Mouse (Mus musculus): ENCODE results near the gene Cacnb1. TPM values are rescaled to one million over a fixed set of nuclear protein-coding genes. Genes with fewer than 3 reads are reported as not detected.

The Cacnb1 gene
- polyA plus RNA-seq, 2 experiments, result 0.38 TPM; not detected in 1

DNA sequence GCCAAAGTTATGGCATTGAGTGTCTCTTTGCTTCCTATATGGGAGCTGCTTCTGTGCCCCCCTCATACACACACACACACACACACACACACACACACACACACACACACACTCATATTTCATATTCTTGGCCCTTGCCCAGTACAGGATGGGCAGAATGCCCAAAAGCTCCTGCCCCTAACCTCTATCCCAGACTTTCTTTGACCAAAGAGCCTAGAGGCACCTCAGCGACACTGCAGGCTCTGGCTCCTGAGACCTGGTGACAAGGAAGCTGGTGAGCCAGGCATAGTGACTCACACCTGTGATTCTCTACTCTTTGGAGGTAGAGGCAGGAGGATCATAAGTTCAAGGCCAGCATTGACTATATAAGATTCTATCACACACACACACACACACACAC lies 2.1 kb downstream of the Cacnb1 start:
- no peak for DNase-seq (ENCODE audit: low read depth in 3 of 3, low spot score in 3 of 3)
- Histone ChIP-seq H3K4me3 (ENCODE audit: insufficient read depth in 1 of 2, low read depth in 2 of 2, low read length in 2 of 2) (no peak overlapping the region), H3K9ac (replicated peaks) (no peak overlapping the region), H3K9me3 (ENCODE audit: control insufficient read depth, low read length) (no peaks in the 10 kb centered on the region), H3K4me1 (replicated peaks; ENCODE audit: control insufficient read depth in 2 of 2, insufficient read depth in 2 of 2, low read length in 1 of 2) (peaks cover 2 to 4% of the 10 kb centered on the region in 2 experiments), H3K27me3 (ENCODE audit: control insufficient read depth, insufficient read depth, low read length) (peaks cover 6% of the 10 kb centered on the region; the same call in 1 of the 2 replicates), H3K27ac (no peak overlapping the region), H3K4me2 (ENCODE audit: low read depth) (no peak overlapping the region), H3K36me3 (replicated peaks; ENCODE audit: control insufficient read depth, insufficient read depth, low read depth) (no peaks in the 10 kb centered on the region)
- WGBS (ENCODE audit: insufficient replicate concordance), result 69% methylated on average over 1 of the region's 1 CpGs
- TF ChIP-seq EP300 (IDR thresholded peaks at IDR 0.05; ENCODE audit: low read depth) (no peak), CTCF (IDR thresholded peaks at IDR 0.05; ENCODE audit: low read depth) (no peak)
- ATAC-seq (ENCODE audit: insufficient read depth), result no peak

DNA sequence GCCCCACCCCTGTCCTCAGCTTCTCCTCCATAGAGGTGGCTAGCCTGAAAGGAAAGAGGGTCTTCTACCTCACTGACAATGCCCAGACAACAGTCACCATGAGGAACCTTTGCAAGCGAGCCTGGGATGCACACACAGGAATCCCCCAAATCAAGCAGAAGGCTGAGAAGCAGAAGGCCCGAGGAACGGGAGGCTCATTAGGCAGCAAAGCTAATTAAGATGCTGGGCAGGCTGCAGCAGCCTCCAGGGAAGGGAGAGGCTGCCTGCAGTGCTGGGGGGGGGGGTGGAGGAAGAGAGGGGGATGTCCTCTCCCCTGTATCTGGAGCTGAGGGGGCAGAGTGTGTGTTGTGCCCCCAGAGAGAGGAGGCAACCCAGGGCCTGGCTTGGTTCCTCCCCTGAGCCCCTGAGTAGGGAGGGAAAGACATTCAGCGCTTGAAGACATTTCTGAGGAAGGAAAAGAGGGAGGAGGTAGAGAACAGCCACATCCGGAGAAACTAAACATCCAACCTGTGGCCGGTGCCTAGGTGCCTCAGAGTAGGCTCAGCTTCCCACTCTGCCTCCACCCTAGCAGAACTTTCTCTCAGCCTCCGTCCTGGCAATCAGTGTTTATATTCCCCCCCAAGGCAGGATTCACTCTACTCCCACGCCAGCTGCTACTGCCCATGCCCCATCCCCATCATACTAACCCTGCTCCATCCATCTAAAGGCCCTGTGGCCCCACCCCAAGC lies 2.8 kb downstream of the Cacnb1 start:
- no peak for TF ChIP-seq CTCF (IDR thresholded peaks at IDR 0.05; ENCODE audit: low read depth)
- TF ChIP-seq EP300 (IDR thresholded peaks at IDR 0.05; ENCODE audit: low read depth), result no peak
- Histone ChIP-seq H3K27me3 (ENCODE audit: control insufficient read depth, insufficient read depth, low read length) (peaks cover 6% of the 10 kb centered on the region; the same call in 1 of the 2 replicates), H3K9me3 (ENCODE audit: control insufficient read depth, low read length) (no peaks in the 10 kb centered on the region), H3K36me3 (replicated peaks; ENCODE audit: control insufficient read depth, insufficient read depth, low read depth) (no peaks in the 10 kb centered on the region), H3K4me2 (ENCODE audit: low read depth) (no peak overlapping the region), H3K27ac (no peak overlapping the region), H3K4me3 (ENCODE audit: insufficient read depth in 1 of 2, low read depth in 2 of 2, low read length in 2 of 2) (no peak overlapping the region), H3K9ac (replicated peaks) (no peak overlapping the region), H3K4me1 (replicated peaks; ENCODE audit: control insufficient read depth in 2 of 2, insufficient read depth in 2 of 2, low read length in 1 of 2) (peaks cover 0 to 2% of the 10 kb centered on the region in 2 experiments; a peak in 2 of 4 replicates)
- 30% methylated on average over 8 of the region's 8 CpGs for whole genome bisulfite sequencing (ENCODE audit: insufficient replicate concordance)
- ATAC-seq (ENCODE audit: insufficient read depth) (no peak), DNase-seq (ENCODE audit: low read depth in 3 of 3, low spot score in 3 of 3) (no peak)

DNA sequence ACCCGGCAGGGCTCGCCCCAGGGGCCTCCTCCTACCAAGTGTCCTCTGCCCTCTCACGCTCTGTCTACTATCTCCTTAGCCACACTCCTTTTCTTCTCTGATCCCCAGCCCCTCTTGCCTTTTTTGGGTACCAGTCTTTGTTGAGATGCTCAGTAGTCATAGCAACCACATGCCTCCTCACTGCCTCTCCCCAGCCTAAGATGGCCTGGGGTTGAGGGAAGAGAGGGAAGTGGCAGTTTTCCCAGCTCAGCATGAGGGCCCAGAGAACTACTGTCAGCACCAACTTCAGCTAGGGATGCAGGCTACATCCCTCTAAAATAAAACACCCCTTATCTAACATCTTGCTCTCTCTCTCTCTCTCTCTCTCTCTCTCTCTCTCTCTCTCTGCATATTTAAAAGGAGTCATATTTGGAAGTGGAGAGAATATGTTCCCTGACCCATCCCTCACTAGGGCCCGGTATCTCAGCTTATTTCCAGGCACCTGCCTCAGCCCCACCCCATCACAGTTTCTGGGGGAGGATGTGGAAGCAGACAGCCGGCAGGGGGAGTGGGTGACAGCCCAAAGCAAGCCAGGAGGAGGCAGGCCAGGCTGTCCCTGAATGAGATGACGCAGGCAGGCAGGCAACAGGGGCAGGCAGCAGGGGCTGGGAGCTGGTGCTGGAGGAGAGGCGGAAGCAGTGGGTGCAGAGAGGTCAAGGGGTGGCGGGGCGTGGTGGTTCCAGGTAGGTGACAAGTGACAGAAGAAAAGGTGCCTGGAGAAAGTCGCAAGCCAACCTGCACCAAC lies 3.8 kb downstream of the Cacnb1 start:
- WGBS (ENCODE audit: insufficient replicate concordance), result 25% methylated on average over 9 of the region's 10 CpGs
- Histone ChIP-seq H3K27me3 (ENCODE audit: control insufficient read depth, insufficient read depth, low read length) (peaks cover 6% of the 10 kb centered on the region; the same call in 1 of the 2 replicates), H3K9ac (replicated peaks) (no peak overlapping the region)

DNA sequence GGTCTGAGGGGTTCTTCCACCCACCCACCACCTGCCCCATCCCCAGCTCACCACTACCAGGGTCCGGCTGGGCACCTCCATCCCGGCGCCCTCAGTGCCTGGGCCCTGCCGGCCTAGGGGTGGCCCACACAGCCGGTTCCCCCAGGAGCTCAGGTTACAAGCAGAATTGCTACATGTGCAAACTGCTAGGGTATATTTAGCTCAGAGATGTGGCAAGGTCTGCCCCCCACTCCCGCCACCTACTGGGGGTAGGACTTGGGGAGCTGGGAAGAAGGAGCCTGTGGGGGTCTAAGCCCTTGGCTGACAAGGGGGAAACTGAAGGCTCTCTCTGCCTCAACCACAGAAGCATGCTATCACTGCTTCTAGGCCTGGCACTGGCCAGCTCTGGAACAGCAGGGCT lies 4.6 kb downstream of the Cacnb1 start:
- TF ChIP-seq EP300 (IDR thresholded peaks at IDR 0.05; ENCODE audit: low read depth), result no peak
- TF ChIP-seq CTCF (IDR thresholded peaks at IDR 0.05; ENCODE audit: low read depth), result no peak
- Histone ChIP-seq H3K36me3 (replicated peaks; ENCODE audit: control insufficient read depth, insufficient read depth, low read depth) (no peaks in the 10 kb centered on the region), H3K4me2 (ENCODE audit: low read depth) (no peak overlapping the region), H3K27ac (no peak overlapping the region), H3K9ac (replicated peaks) (no peak overlapping the region), H3K9me3 (ENCODE audit: control insufficient read depth, low read length) (no peaks in the 10 kb centered on the region), H3K4me1 (replicated peaks; ENCODE audit: control insufficient read depth in 2 of 2, insufficient read depth in 2 of 2, low read length in 1 of 2) (peaks cover 0 to 2% of the 10 kb centered on the region in 2 experiments; a peak in 2 of 4 replicates), H3K4me3 (ENCODE audit: insufficient read depth in 1 of 2, low read depth in 2 of 2, low read length in 2 of 2) (no peak overlapping the region), H3K27me3 (ENCODE audit: control insufficient read depth, insufficient read depth, low read length) (peaks cover 6% of the 10 kb centered on the region; the same call in 1 of the 2 replicates)
- no peak for DNase-seq (ENCODE audit: low read depth in 3 of 3, low spot score in 3 of 3)
- no peak for ATAC-seq (ENCODE audit: insufficient read depth)
- WGBS (ENCODE audit: insufficient replicate concordance), result 55% methylated on average over 6 of the region's 6 CpGs

More for the DNA sequence above, 3.8 kb downstream of the Cacnb1 start:
- Histone ChIP-seq H3K9me3 (ENCODE audit: control insufficient read depth, low read length) (no peaks in the 10 kb centered on the region), H3K36me3 (replicated peaks; ENCODE audit: control insufficient read depth, insufficient read depth, low read depth) (no peaks in the 10 kb centered on the region), H3K4me3 (ENCODE audit: insufficient read depth in 1 of 2, low read depth in 2 of 2, low read length in 2 of 2) (no peak overlapping the region), H3K4me2 (ENCODE audit: low read depth) (no peak overlapping the region), H3K4me1 (replicated peaks; ENCODE audit: control insufficient read depth in 2 of 2, insufficient read depth in 2 of 2, low read length in 1 of 2) (peaks cover 0 to 2% of the 10 kb centered on the region in 2 experiments; a peak in 2 of 4 replicates), H3K27ac (no peak overlapping the region)
- no peak for DNase-seq (ENCODE audit: low read depth in 3 of 3, low spot score in 3 of 3)
- no peak for ATAC-seq (ENCODE audit: insufficient read depth)
- TF ChIP-seq EP300 (IDR thresholded peaks at IDR 0.05; ENCODE audit: low read depth) (no peak), CTCF (IDR thresholded peaks at IDR 0.05; ENCODE audit: low read depth) (peak; percentile 71)

DNA sequence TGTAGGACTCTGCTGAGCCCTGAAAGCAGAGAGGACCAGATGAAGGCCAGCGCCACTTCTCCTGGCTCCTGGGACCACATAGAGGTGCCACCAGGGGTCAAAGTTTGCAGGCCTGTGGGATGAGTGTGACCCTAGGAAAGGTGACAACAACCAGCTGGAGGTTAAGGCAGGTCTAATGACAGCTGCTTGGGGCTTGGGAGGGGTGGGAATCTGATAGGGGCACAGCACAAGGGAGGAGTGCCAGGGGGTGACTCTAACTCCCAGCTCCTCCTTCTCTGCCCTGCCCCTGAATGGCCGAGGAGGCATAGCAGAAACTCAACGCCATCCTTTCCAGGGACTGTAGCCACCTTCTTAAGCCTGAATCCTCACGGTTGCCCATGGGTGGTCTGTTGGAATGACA lies 6.0 kb downstream of the Cacnb1 start:
- no peak for ATAC-seq (ENCODE audit: insufficient read depth)
- 57% methylated on average over 4 of the region's 4 CpGs for WGBS (ENCODE audit: insufficient replicate concordance)

More for the DNA sequence above, 6.0 kb downstream of the Cacnb1 start:
- DNase-seq (ENCODE audit: low read depth in 3 of 3, low spot score in 3 of 3), result no peak
- no peak overlapping the region for H3K27ac ChIP-seq
- no peak for TF ChIP-seq CTCF (IDR thresholded peaks at IDR 0.05; ENCODE audit: low read depth)
- TF ChIP-seq EP300 (IDR thresholded peaks at IDR 0.05; ENCODE audit: low read depth), result no peak
- H3K4me2 ChIP-seq (ENCODE audit: low read depth), result no peak overlapping the region
- no peaks in the 10 kb centered on the region for H3K36me3 ChIP-seq (replicated peaks; ENCODE audit: control insufficient read depth, insufficient read depth, low read depth)
- peaks cover 2% of the 10 kb centered on the region; the same call in 1 of the 2 replicates for H3K27me3 ChIP-seq (ENCODE audit: control insufficient read depth, insufficient read depth, low read length)
- H3K4me3 ChIP-seq (ENCODE audit: insufficient read depth in 1 of 2, low read depth in 2 of 2, low read length in 2 of 2), result no peak overlapping the region
- H3K9ac ChIP-seq (replicated peaks), result no peak overlapping the region
- H3K4me1 ChIP-seq (replicated peaks; ENCODE audit: control insufficient read depth in 2 of 2, insufficient read depth in 2 of 2, low read length in 1 of 2), result peaks cover 0 to 2% of the 10 kb centered on the region in 2 experiments; a peak in 2 of 4 replicates
- H3K9me3 ChIP-seq (ENCODE audit: control insufficient read depth, low read length), result no peaks in the 10 kb centered on the region

All from liver, embryonic 14.5 days (tissue).